Mouse (Mus musculus): ENCODE data around the gene Ddx39b. TPM values are rescaled to one million over a fixed set of nuclear protein-coding genes. Genes with fewer than 3 reads are reported as not detected.

Gene Ddx39b
- polyA plus RNA-seq, 1 experiment, result 268 TPM

DNA sequence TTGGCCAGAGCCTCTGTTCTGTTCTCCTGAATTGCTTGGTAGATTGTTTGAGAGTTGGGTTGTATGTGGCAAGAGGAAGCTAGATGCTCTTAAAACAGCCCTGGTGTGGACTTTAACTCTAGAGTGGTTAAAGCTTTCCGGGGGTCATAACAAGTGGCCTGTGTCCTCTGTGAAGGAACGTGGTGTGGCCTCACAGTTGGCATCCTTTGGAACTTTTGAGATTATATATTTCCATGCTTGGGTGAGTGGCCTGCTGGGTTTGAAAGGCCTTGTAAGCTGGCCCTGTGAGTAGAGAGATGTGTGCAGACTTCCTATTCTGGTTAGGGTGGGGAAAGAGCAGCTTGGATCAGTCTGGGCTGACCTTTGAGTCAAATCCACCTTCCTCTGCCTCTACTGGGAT is 3.5 kb downstream of the Ddx39b start:
- Histone ChIP-seq H3K79me2 (ENCODE audit: control insufficient read depth, insufficient read depth) (peaks cover 59% of the 10 kb centered on the region), H3ac (ENCODE audit: control insufficient read depth, insufficient read length) (no peak overlapping the region), H3K27me3 (ENCODE audit: control insufficient read depth, insufficient read depth, insufficient read length) (no peaks in the 10 kb centered on the region), H3K36me3 (ENCODE audit: control insufficient read depth, insufficient read depth) (peaks cover 52% of the 10 kb centered on the region), H3K4me3 (no peak overlapping the region), H3K4me2 (ENCODE audit: low read depth) (peak overlapping the region; percentile 94)
- TF ChIP-seq CEBPB (IDR thresholded peaks at IDR 0.05; ENCODE audit: insufficient read depth, poor library complexity, severe bottlenecking) (no peak), TCF12 (IDR thresholded peaks at IDR 0.05; ENCODE audit: insufficient read depth, poor library complexity, severe bottlenecking) (no peak)

GRCm38 (mm10) chr17:35245731-35246623 is 4.4 kb downstream of the Ddx39b start:
- no peak overlapping the region for H3K4me2 ChIP-seq (ENCODE audit: low read depth)
- H3ac ChIP-seq (ENCODE audit: control insufficient read depth, insufficient read length), result no peak overlapping the region
- TF ChIP-seq MYOD1 (IDR thresholded peaks at IDR 0.05; ENCODE audit: control insufficient read depth in 1 of 3, insufficient read length in 2 of 3, low read depth in 2 of 3) (no peak), POLR2AphosphoS2 (IDR thresholded peaks at IDR 0.05; ENCODE audit: insufficient read length, low read depth) (peak; percentile 38), POLR2A (IDR thresholded peaks at IDR 0.05; ENCODE audit: insufficient read length, low read depth) (no peak), SRF (IDR thresholded peaks at IDR 0.05; ENCODE audit: control insufficient read depth, insufficient read length, low read depth) (no peak)
- H3K36me3 ChIP-seq (ENCODE audit: control insufficient read depth, insufficient read depth), result peaks cover 57% of the 10 kb centered on the region
- no peak overlapping the region for H3K4me3 ChIP-seq
- peaks cover 59% of the 10 kb centered on the region for H3K79me2 ChIP-seq (ENCODE audit: control insufficient read depth, insufficient read depth)
- no peaks in the 10 kb centered on the region for H3K27me3 ChIP-seq (ENCODE audit: control insufficient read depth, insufficient read depth, insufficient read length)

DNA sequence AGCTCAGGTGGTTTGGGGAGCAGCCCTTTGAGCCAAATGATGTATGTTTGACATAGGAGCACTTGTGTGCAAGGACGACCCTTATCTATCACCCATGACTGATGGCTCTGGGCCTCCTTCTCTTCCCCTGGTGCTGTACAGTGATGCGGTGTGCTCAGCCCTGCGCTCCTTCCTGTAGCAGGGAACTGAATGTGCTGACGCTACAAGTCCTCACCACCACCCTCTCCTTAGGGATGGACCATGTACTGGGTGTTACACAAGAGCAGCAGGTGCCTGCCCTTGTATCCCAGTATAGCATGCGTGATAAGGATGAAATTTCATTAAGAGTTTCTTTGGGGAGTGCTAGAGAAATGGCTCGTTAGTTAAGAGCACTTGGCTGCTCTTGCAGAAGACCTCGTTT is 5.6 kb downstream of the Ddx39b start:
- H3K79me2 ChIP-seq (ENCODE audit: control insufficient read depth, insufficient read depth), result peaks cover 56% of the 10 kb centered on the region
- no peak overlapping the region for H3ac ChIP-seq (ENCODE audit: control insufficient read depth, insufficient read length)
- H3K36me3 ChIP-seq (ENCODE audit: control insufficient read depth, insufficient read depth), result peaks cover 61% of the 10 kb centered on the region
- no peaks in the 10 kb centered on the region for H3K27me3 ChIP-seq (ENCODE audit: control insufficient read depth, insufficient read depth, insufficient read length)
- H3K4me3 ChIP-seq, result no peak overlapping the region
- H3K4me2 ChIP-seq (ENCODE audit: low read depth), result no peak overlapping the region
- TF ChIP-seq MYOD1 (IDR thresholded peaks at IDR 0.05; ENCODE audit: control insufficient read depth in 1 of 3, insufficient read length in 2 of 3, low read depth in 2 of 3) (no peak), POLR2A (IDR thresholded peaks at IDR 0.05; ENCODE audit: insufficient read length, low read depth) (peak; percentile 30)

DNA sequence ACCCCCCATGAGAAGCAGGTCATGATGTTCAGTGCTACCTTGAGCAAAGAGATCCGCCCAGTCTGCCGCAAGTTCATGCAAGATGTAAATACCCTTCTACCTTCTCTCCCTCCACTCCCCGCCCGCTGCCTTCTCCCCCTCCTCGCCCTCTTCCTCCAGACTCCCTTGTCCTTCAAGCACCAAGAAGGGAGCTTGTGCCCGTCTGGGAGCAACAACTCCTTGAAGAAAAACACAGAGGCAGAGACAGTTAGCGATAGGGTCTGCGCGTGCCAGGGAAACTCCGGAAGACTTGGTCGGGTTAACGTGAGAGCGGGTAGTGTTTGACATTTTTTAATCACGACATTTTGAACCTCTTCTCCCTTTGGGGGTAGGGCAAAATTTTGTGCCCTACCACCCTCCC is 7.4 kb downstream of the Ddx39b start:
- no peak for TF ChIP-seq MYOD1 (IDR thresholded peaks at IDR 0.05; ENCODE audit: control insufficient read depth in 1 of 3, insufficient read length in 2 of 3, low read depth in 2 of 3)
- no peak for TF ChIP-seq MAX (IDR thresholded peaks at IDR 0.05; ENCODE audit: low read depth)
- TF ChIP-seq REST (IDR thresholded peaks at IDR 0.05; ENCODE audit: insufficient read depth, insufficient read length), result no peak
- TF ChIP-seq POLR2AphosphoS2 (IDR thresholded peaks at IDR 0.05; ENCODE audit: insufficient read length, low read depth), result no peak
- no peak for TF ChIP-seq CEBPB (IDR thresholded peaks at IDR 0.05; ENCODE audit: insufficient read depth, poor library complexity, severe bottlenecking)
- no peak for TF ChIP-seq USF1 (IDR thresholded peaks at IDR 0.05; ENCODE audit: low read depth)
- no peak for TF ChIP-seq E2F4 (IDR thresholded peaks at IDR 0.05; ENCODE audit: insufficient read depth)
- no peak for TF ChIP-seq MYOG (IDR thresholded peaks at IDR 0.05; ENCODE audit: control insufficient read depth in 1 of 3, insufficient read depth in 1 of 3, insufficient read length in 2 of 3, low read depth in 2 of 3)
- no peak for TF ChIP-seq SRF (IDR thresholded peaks at IDR 0.05; ENCODE audit: control insufficient read depth, insufficient read length, low read depth)
- TF ChIP-seq TCF12 (IDR thresholded peaks at IDR 0.05; ENCODE audit: insufficient read depth, poor library complexity, severe bottlenecking), result no peak
- no peak for TF ChIP-seq POLR2A (IDR thresholded peaks at IDR 0.05; ENCODE audit: insufficient read length, low read depth)
- TF ChIP-seq TCF3 (IDR thresholded peaks at IDR 0.05; ENCODE audit: insufficient read length, low read depth), result no peak
- H3K36me3 ChIP-seq (ENCODE audit: control insufficient read depth, insufficient read depth), result peaks cover 53% of the 10 kb centered on the region
- no peak overlapping the region for H3K4me2 ChIP-seq (ENCODE audit: low read depth)
- peaks cover 37% of the 10 kb centered on the region for H3K79me2 ChIP-seq (ENCODE audit: control insufficient read depth, insufficient read depth)
- no peak overlapping the region for H3K4me3 ChIP-seq
- no peak overlapping the region for H3ac ChIP-seq (ENCODE audit: control insufficient read depth, insufficient read length)
- no peaks in the 10 kb centered on the region for H3K27me3 ChIP-seq (ENCODE audit: control insufficient read depth, insufficient read depth, insufficient read length)

GRCm38 (mm10) chr17:35249451-35250197 is 8.1 kb downstream of the Ddx39b start:
- Histone ChIP-seq H3ac (ENCODE audit: control insufficient read depth, insufficient read length) (no peak overlapping the region), H3K79me2 (ENCODE audit: control insufficient read depth, insufficient read depth) (peaks cover 31% of the 10 kb centered on the region), H3K36me3 (ENCODE audit: control insufficient read depth, insufficient read depth) (peaks cover 48% of the 10 kb centered on the region), H3K4me2 (ENCODE audit: low read depth) (no peak overlapping the region), H3K27me3 (ENCODE audit: control insufficient read depth, insufficient read depth, insufficient read length) (no peaks in the 10 kb centered on the region), H3K4me3 (no peak overlapping the region)
- TF ChIP-seq POLR2A (IDR thresholded peaks at IDR 0.05; ENCODE audit: insufficient read length, low read depth) (peak; percentile 29), MAX (IDR thresholded peaks at IDR 0.05; ENCODE audit: low read depth) (no peak), POLR2AphosphoS2 (IDR thresholded peaks at IDR 0.05; ENCODE audit: insufficient read length, low read depth) (no peak)
